Mouse (Mus musculus) lung, postnatal 0 days (tissue): Measurements from ENCODE around the gene Slc25a21. TPM values are rescaled to one million over a fixed set of nuclear protein-coding genes. Genes with fewer than 3 reads are reported as not detected.

ENCODE experiments used
- ATAC-seq: fragments of 200-750 bp; cut with Nextera tagmentation; 2 replicates; pipeline ENCODE4 v1.8.0; 2017; ENCODE audit warnings: moderate library complexity
- DNase-seq: peaks from one replicate; pipeline ENCODE4 v3.0.0-alpha.2; 2016; ENCODE audit warnings: low spot score
- H3K27ac ChIP-seq: fragments of 300-500 bp; sonication (generic); 2 replicates; pipeline ENCODE4 v1.5.1; 2014; ENCODE audit warnings: antibody characterized with exemption, mild to moderate bottlenecking, low read length, mixed read lengths
- H3K27me3 ChIP-seq: fragments of 300-500 bp; sonication (generic); replicated peaks from 2 replicates; pipeline ENCODE4 v1.6.1; 2014; ENCODE audit warnings: low read length, mixed read lengths; ENCODE audit not compliant: insufficient read depth
- H3K36me3 ChIP-seq: fragments of 300-500 bp; sonication (generic); 2 replicates; pipeline ENCODE4 v1.6.1; 2014; ENCODE audit warnings: low read length, mixed read lengths; ENCODE audit not compliant: insufficient read depth
- H3K4me1 ChIP-seq: fragments of 300-500 bp; sonication (generic); 2 replicates; pipeline ENCODE4 v1.6.1; 2014; ENCODE audit warnings: antibody characterized with exemption, low read depth, low read length, mixed read lengths; ENCODE audit not compliant: insufficient read depth
- H3K4me2 ChIP-seq: fragments of 300-500 bp; sonication (generic); replicated peaks from 2 replicates; pipeline ENCODE4 v1.6.1; 2014; ENCODE audit warnings: low read depth, mild to moderate bottlenecking, low read length, moderate library complexity, mixed read lengths
- H3K4me3 ChIP-seq: fragments of 300-500 bp; sonication (generic); 2 replicates; pipeline ENCODE4 v1.5.1; 2014; ENCODE audit warnings: low read depth, low read length
- H3K9ac ChIP-seq: fragments of 300-500 bp; sonication (generic); replicated peaks from 2 replicates; pipeline ENCODE4 v1.6.1; 2014; ENCODE audit warnings: low read depth, mild to moderate bottlenecking
- H3K9me3 ChIP-seq: fragments of 300-500 bp; sonication (generic); 2 replicates; pipeline ENCODE4 v1.6.1; 2016; ENCODE audit warnings: low read length, mixed read lengths
- CTCF ChIP-seq: IDR thresholded peaks from 2 replicates; pipeline ENCODE4 v1.5.1; 2016; ENCODE audit warnings: antibody characterized with exemption, mild to moderate bottlenecking
- EP300 ChIP-seq: IDR thresholded peaks from 2 replicates; pipeline ENCODE4 v1.6.1; 2016; ENCODE audit warnings: antibody characterized with exemption, mild to moderate bottlenecking, control low read depth
- WGBS: fragments of 180-500 bp; shearing (Covaris S2); extraction: QIAGEN DNeasy Blood & Tissue Kit; methylation state at CpG from one replicate; pipeline ENCODE4 v1.1.7; 2014; 5-methylcytosine and 5-hydroxymethylcytosine counted together
- polyA plus RNA-seq: library from polyadenylated mRNA; unstranded; fragments of >200 nt; fragmentation: Nextera tagmentation; extraction: Ambion mirVana; gene quantifications from 2 replicates; pipeline ENCODE4 v1.2.1, GENCODE M21; 2015

The Slc25a21 gene
- polyA plus RNA-seq, 1 experiment from 2014 or later, result 0.06 TPM

GRCm38 (mm10) chr12:56670795-56671194, 526.5 kb downstream of the Slc25a21 start:
- Histone ChIP-seq H3K9me3 (no peaks in the 10 kb centered on the region), H3K27me3 (no peaks in the 10 kb centered on the region), H3K36me3 (no peaks in the 10 kb centered on the region), H3K9ac (no peak overlapping the region), H3K4me2 (no peak overlapping the region), H3K27ac (no peak overlapping the region), H3K4me1 (no peaks in the 10 kb centered on the region), H3K4me3 (no peak overlapping the region)
- DNase-seq (no peak), ATAC-seq (no peak)
- TF ChIP-seq CTCF (no peak), EP300 (no peak)
- 86% methylated on average over 9 of the region's 9 CpGs for WGBS

DNA sequence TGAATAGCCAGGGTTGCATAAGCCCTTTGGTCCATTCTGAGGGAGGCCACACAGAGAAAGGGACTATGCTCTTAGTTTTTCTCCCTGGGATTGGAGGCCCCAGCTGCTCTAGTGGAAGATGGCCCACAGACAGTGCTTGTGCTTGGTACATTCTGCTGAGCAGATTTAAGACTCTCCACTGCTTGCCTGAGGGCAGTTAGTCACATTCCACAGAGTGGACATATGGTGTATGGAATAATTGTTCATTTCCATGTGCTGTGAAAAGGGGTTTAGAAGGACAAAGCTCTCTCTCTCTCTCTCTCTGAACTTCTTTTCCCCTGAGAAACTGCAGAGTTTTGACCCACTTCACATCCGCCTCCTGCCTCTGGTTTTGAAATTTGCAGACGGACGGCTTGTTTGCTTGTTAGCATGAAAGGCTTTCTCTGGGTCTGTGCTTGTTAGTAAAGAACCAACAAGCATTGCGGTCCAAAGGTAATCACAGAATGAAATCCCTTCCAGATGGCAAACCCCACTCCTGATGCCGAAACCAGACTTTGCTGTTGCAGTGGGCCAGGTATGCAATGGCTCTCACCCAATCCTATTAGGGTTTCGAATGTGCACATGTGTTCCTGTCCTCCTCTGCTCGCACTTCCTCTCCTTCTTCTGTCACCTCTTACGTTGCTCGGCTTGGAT, 527.7 kb downstream of the Slc25a21 start:
- no peaks in the 10 kb centered on the region for H3K4me1 ChIP-seq
- H3K4me2 ChIP-seq, result no peak overlapping the region
- DNase-seq (no peak), ATAC-seq (no peak)
- H3K9me3 ChIP-seq, result no peaks in the 10 kb centered on the region
- no peak overlapping the region for H3K4me3 ChIP-seq
- H3K27ac ChIP-seq, result no peak overlapping the region
- no peaks in the 10 kb centered on the region for H3K36me3 ChIP-seq
- 80% methylated on average over 9 of the region's 9 CpGs for WGBS
- TF ChIP-seq CTCF (no peak), EP300 (no peak)
- H3K27me3 ChIP-seq, result no peaks in the 10 kb centered on the region
- no peak overlapping the region for H3K9ac ChIP-seq

Other genes with a start within 250 kb of the Slc25a21 start
- gene Prps1l3, start 32.9 kb upstream of the Slc25a21 start, polyA plus RNA-seq, result 22.9 and 24.8 TPM in 2 replicates
- 5.7 and 6.4 TPM in 2 replicates for gene Mipol1, start 33.0 kb upstream of the Slc25a21 start, polyA plus RNA-seq